14 mouse cellular contexts compared by ENCODE assay signal in the genomic region with DNA sequence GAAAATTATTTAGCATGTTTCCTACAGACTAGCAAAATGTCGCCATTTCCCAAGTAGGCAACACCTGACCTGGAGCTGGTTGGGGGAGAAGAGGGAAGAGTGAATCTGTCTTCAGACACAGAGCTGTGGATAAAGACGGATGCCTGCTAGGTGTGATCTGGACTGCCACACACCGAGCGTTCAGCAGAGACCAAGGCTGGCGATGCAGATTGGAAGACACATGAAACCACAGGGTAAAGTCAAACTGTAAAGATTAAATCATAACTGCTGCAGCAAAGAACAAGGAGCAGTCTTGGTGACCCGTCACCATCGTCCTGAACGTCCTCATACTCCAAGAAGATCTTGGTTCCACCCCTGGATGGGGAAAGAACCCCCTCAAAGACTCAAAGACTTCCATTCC. TPM values are rescaled to one million over a fixed set of nuclear protein-coding genes. Genes with fewer than 3 reads are reported as not detected.
DNase-seq lines count a peak whose midpoint lies in the region; ATAC-seq and TF ChIP-seq lines count a peak whose summit lies in the region.
"Had no signal": no experiment of that assay in that cellular context is flagged by ENCODE, and none has a peak within 500 bp of the region (broad histone marks: within the 10 kb centered on the region; RNA-seq: fewer than 3 reads in every experiment).

No protein-coding gene starts in this region.

- DNase-seq in hindbrain, embryonic 11.5 days (ENCODE audit: low spot score) = no peak
- no peak for DNase-seq in lung, postnatal 36 days
- no peak for DNase-seq in kidney, postnatal 10 days

- peaks cover 12% of the 10 kb centered on the region for H3K4me1 ChIP-seq in hindbrain, embryonic 12.5 days
- H3K4me1 ChIP-seq in hindbrain, embryonic 11.5 days (replicated peaks; ENCODE audit: control insufficient read depth, insufficient read depth, low read length) = no peaks in the 10 kb centered on the region
- peaks cover 36% of the 10 kb centered on the region for H3K4me1 ChIP-seq in lung, embryonic 15.5 days
- peaks cover 40% of the 10 kb centered on the region for H3K4me1 ChIP-seq in liver, embryonic 16.5 days (ENCODE audit: control insufficient read depth, low read depth, low read length)

- H3K9ac ChIP-seq in hindbrain, embryonic 12.5 days = no peak overlapping the region
- no peak overlapping the region for H3K9ac ChIP-seq in hindbrain, embryonic 11.5 days (ENCODE audit: low read depth, low read length)
- no peak overlapping the region for H3K9ac ChIP-seq in lung, embryonic 15.5 days
- no peak overlapping the region for H3K9ac ChIP-seq in liver, embryonic 16.5 days (ENCODE audit: low read depth, low read length)
- H3K9ac ChIP-seq: embryonic facial prominence, embryonic 15.5 days; hindbrain, embryonic 15.5 days had no signal

- no peak for TF ChIP-seq POLR2A in myocyte (IDR thresholded peaks at IDR 0.05; ENCODE audit: insufficient read length, low read depth)

- H3K36me3 ChIP-seq in hindbrain, embryonic 12.5 days = no peaks in the 10 kb centered on the region
- no peaks in the 10 kb centered on the region for H3K36me3 ChIP-seq in hindbrain, embryonic 11.5 days (ENCODE audit: control insufficient read depth, insufficient read depth, low read length)
- H3K36me3 ChIP-seq in lung, embryonic 15.5 days = no peaks in the 10 kb centered on the region
- no peaks in the 10 kb centered on the region for H3K36me3 ChIP-seq in liver, embryonic 16.5 days (ENCODE audit: control insufficient read depth, insufficient read depth)
- no peaks in the 10 kb centered on the region for H3K36me3 ChIP-seq in myocyte (ENCODE audit: control insufficient read depth, insufficient read depth)
- H3K36me3 ChIP-seq: embryonic facial prominence, embryonic 15.5 days; forebrain, embryonic 10.5 days; heart, embryonic 10.5 days; hindbrain, embryonic 15.5 days had no signal

- WGBS in hindbrain, embryonic 12.5 days = 90% methylated on average over 8 of the region's 8 CpGs
- WGBS in hindbrain, embryonic 11.5 days = 93% methylated on average over 8 of the region's 8 CpGs
- WGBS in lung, embryonic 15.5 days = 85% methylated on average over 8 of the region's 8 CpGs
- 31% methylated on average over 8 of the region's 8 CpGs for WGBS in liver, embryonic 16.5 days (ENCODE audit: insufficient replicate concordance)

- no peak overlapping the region for H3K4me3 ChIP-seq in hindbrain, embryonic 12.5 days
- H3K4me3 ChIP-seq in hindbrain, embryonic 11.5 days (ENCODE audit: low read depth, low read length) = no peak overlapping the region
- H3K4me3 ChIP-seq in lung, embryonic 15.5 days = no peak overlapping the region
- H3K4me3 ChIP-seq in liver, embryonic 16.5 days (ENCODE audit: low read depth, low read length) = no peak overlapping the region
- H3K4me3 ChIP-seq in myocyte = no peak overlapping the region
- H3K4me3 ChIP-seq: embryonic facial prominence, embryonic 15.5 days; erythroblast, embryonic 14.5 days; forebrain, embryonic 10.5 days; gastrocnemius, adult 2 months; heart, embryonic 10.5 days; hindbrain, embryonic 15.5 days had no signal

- ATAC-seq in hindbrain, embryonic 12.5 days (ENCODE audit: low FRiP score) = no peak
- no peak for ATAC-seq in hindbrain, embryonic 11.5 days (ENCODE audit: low FRiP score)
- no peak for ATAC-seq in lung, embryonic 15.5 days (ENCODE audit: borderline replicate concordance, extremely low read depth, low FRiP score, low TSS enrichment)
- no peak for ATAC-seq in liver, embryonic 16.5 days (ENCODE audit: low read depth)

- H3K4me2 ChIP-seq in hindbrain, embryonic 12.5 days (replicated peaks) = no peak overlapping the region
- no peak overlapping the region for H3K4me2 ChIP-seq in hindbrain, embryonic 11.5 days (replicated peaks; ENCODE audit: low read depth, low read length)
- no peak overlapping the region for H3K4me2 ChIP-seq in lung, embryonic 15.5 days
- H3K4me2 ChIP-seq in liver, embryonic 16.5 days (ENCODE audit: low read depth, low read length) = no peak overlapping the region
- peak overlapping the region; percentile 51 for H3K4me2 ChIP-seq in myocyte (ENCODE audit: low read depth)
- H3K4me2 ChIP-seq: embryonic facial prominence, embryonic 15.5 days; hindbrain, embryonic 15.5 days had no signal

- no peaks in the 10 kb centered on the region for H3K9me3 ChIP-seq in hindbrain, embryonic 12.5 days (replicated peaks)
- no peaks in the 10 kb centered on the region for H3K9me3 ChIP-seq in hindbrain, embryonic 11.5 days (ENCODE audit: control insufficient read depth, low read length)
- no peaks in the 10 kb centered on the region for H3K9me3 ChIP-seq in lung, embryonic 15.5 days
- H3K9me3 ChIP-seq in liver, embryonic 16.5 days (replicated peaks; ENCODE audit: control insufficient read depth, low read length) = no peaks in the 10 kb centered on the region
- H3K9me3 ChIP-seq: embryonic facial prominence, embryonic 15.5 days; heart, embryonic 10.5 days; hindbrain, embryonic 15.5 days had no signal

- H3K27me3 ChIP-seq in hindbrain, embryonic 12.5 days = no peaks in the 10 kb centered on the region
- no peaks in the 10 kb centered on the region for H3K27me3 ChIP-seq in hindbrain, embryonic 11.5 days (ENCODE audit: control insufficient read depth, insufficient read depth, low read length)
- no peaks in the 10 kb centered on the region for H3K27me3 ChIP-seq in lung, embryonic 15.5 days
- no peaks in the 10 kb centered on the region for H3K27me3 ChIP-seq in liver, embryonic 16.5 days (ENCODE audit: control insufficient read depth, insufficient read depth, low read depth, low read length)
- H3K27me3 ChIP-seq in myocyte (ENCODE audit: control insufficient read depth, insufficient read depth, insufficient read length) = no peaks in the 10 kb centered on the region
- H3K27me3 ChIP-seq: CH12.LX; embryonic facial prominence, embryonic 15.5 days; hindbrain, embryonic 15.5 days had no signal

- no peaks in the 10 kb centered on the region for H3K79me2 ChIP-seq in myocyte (ENCODE audit: control insufficient read depth, insufficient read depth)

- 0 out of 2 replicates have a peak overlapping the region, but pooled peaks have one; percentile 12 for H3K27ac ChIP-seq in hindbrain, embryonic 12.5 days
- H3K27ac ChIP-seq in hindbrain, embryonic 11.5 days (ENCODE audit: low read depth, low read length) = no peak overlapping the region
- 0 out of 2 replicates have a peak overlapping the region, but pooled peaks have one; percentile 15 for H3K27ac ChIP-seq in lung, embryonic 15.5 days
- H3K27ac ChIP-seq in liver, embryonic 16.5 days (ENCODE audit: low read length) = peak overlapping the region; percentile 15
- H3K27ac ChIP-seq: embryonic facial prominence, embryonic 15.5 days; gastrocnemius, adult 2 months had no signal

- no peak overlapping the region for H3ac ChIP-seq in myocyte (ENCODE audit: control insufficient read depth, insufficient read length)

TF ChIP-seq in myocyte, 11 proteins besides CTCF, POLR2A, EP300 and RAD21:
- TF ChIP-seq USF1 (IDR thresholded peaks at IDR 0.05; ENCODE audit: low read depth) = no peak
- no peak for TF ChIP-seq TCF3 (IDR thresholded peaks at IDR 0.05; ENCODE audit: insufficient read length, low read depth)
- no peak for TF ChIP-seq E2F4 (IDR thresholded peaks at IDR 0.05; ENCODE audit: insufficient read depth)
- TF ChIP-seq MYOG (IDR thresholded peaks at IDR 0.05; ENCODE audit: control insufficient read depth in 1 of 3, insufficient read depth in 1 of 3, insufficient read length in 2 of 3, low read depth in 2 of 3) = no peak
- no peak for TF ChIP-seq SRF (IDR thresholded peaks at IDR 0.05; ENCODE audit: control insufficient read depth, insufficient read length, low read depth)
- no peak for TF ChIP-seq MAX (IDR thresholded peaks at IDR 0.05; ENCODE audit: low read depth)
- no peak for TF ChIP-seq REST (IDR thresholded peaks at IDR 0.05; ENCODE audit: insufficient read depth, insufficient read length)
- TF ChIP-seq MYOD1 (IDR thresholded peaks at IDR 0.05; ENCODE audit: control insufficient read depth in 1 of 3, insufficient read length in 2 of 3, low read depth in 2 of 3) = no peak
TF ChIP-seq in myocyte: peak in this region for 0.

RNA-seq across cellular contexts. Expression of a gene that starts 15.5 kb away (rescaled TPM):
- polyA plus RNA-seq in hindbrain, embryonic 12.5 days (2016; fragmentation: Nextera tagmentation; extraction: Ambion mirVana) = 1.2 and 3.2 TPM in 2 replicates
- polyA plus RNA-seq in hindbrain, embryonic 11.5 days (2014; fragmentation: Nextera tagmentation; extraction: Ambion mirVana) = 3.2 and 3.4 TPM in 2 replicates
- 3.2 and 3.4 TPM in 2 replicates for polyA plus RNA-seq in lung, embryonic 15.5 days (2015; fragmentation: Nextera tagmentation; extraction: Ambion mirVana)
- 4.4 and 4.9 TPM in 2 replicates for polyA plus RNA-seq in liver, embryonic 16.5 days (2015; fragmentation: Nextera tagmentation; extraction: Ambion mirVana)
- 4,315 TPM for polyA plus RNA-seq in myocyte (2012; fragmentation: generic; extraction: Trizol)

Comparison
In these comparisons a context has a peak if more than half of its experiments do, and no peak if none do; other contexts are left out.
1. RNA of a gene that starts 15.5 kb away (polyA plus RNA-seq): 4,315 TPM in myocyte (single experiment); 4.4 to 4.9 TPM in liver, embryonic 16.5 days, 3.2 to 3.4 TPM in hindbrain, embryonic 11.5 days, 3.2 to 3.4 TPM in lung, embryonic 15.5 days and 1.2 to 3.2 TPM in hindbrain, embryonic 12.5 days; every median in the first group is over 100 times any median in the second.